Mouse (Mus musculus) CH12.LX (cell line): ENCODE measurements around the gene Ndufaf1. TPM values are rescaled to one million over a fixed set of nuclear protein-coding genes. Genes with fewer than 3 reads are reported as not detected.

ENCODE experiments used
- DNase-seq: peaks from one replicate; pipeline ENCODE4 v3.0.0-alpha.2; 2013; ENCODE audit errors: extremely low read depth
- H3K27ac ChIP-seq: 2 replicates; pipeline ENCODE4 v1.5.1; 2012; ENCODE audit warnings: low read depth, mild to moderate bottlenecking, control low read depth, moderate library complexity; ENCODE audit not compliant: insufficient read depth
- H3K27me3 ChIP-seq: replicated peaks from 2 replicates; pipeline ENCODE3; 2012; ENCODE audit warnings: inconsistent platforms
- H3K36me3 ChIP-seq, 2 experiments: replicated peaks in 1 of 2; 2 replicates each; pipeline versions ENCODE3 to v1.6.1; 2012; ENCODE audit warnings: inconsistent platforms in 1 of 2, low read length in 1 of 2, mild to moderate bottlenecking in 1 of 2, mixed read lengths in 1 of 2, moderate library complexity in 1 of 2; ENCODE audit not compliant: control insufficient read depth in 1 of 2, insufficient read depth in 1 of 2
- H3K4me1 ChIP-seq, 2 experiments: 2 replicates each; pipeline ENCODE4 v1.6.1; 2012; ENCODE audit warnings: inconsistent platforms in 1 of 2, moderate library complexity in 1 of 2; ENCODE audit not compliant: insufficient read depth in 2 of 2, control insufficient read depth in 1 of 2
- H3K4me2 ChIP-seq: 2 replicates; pipeline ENCODE4 v1.6.1; 2012; ENCODE audit warnings: low read depth, mild to moderate bottlenecking, control low read depth; ENCODE audit not compliant: poor library complexity, insufficient read depth, severe bottlenecking
- H3K4me3 ChIP-seq, 3 experiments: fragments of 150-350 bp in 1 of 3; sonication (generic) in 1 of 3; replicated peaks in 1 of 3; 2 replicates each; pipeline versions ENCODE3 to v1.5.1; 2011 to 2012; ENCODE audit warnings: low read depth in 2 of 3, low read length in 2 of 3, mild to moderate bottlenecking in 2 of 3, moderate library complexity in 2 of 3, control low read depth in 1 of 3, improper control_type of control experiment in 1 of 3, inconsistent platforms in 1 of 3, mixed read lengths in 1 of 3; ENCODE audit not compliant: poor library complexity in 1 of 3
- H3K79me2 ChIP-seq: replicated peaks from 2 replicates; pipeline ENCODE4 v1.6.1; 2012; ENCODE audit warnings: mild to moderate bottlenecking, moderate library complexity; ENCODE audit not compliant: control insufficient read depth, poor library complexity, insufficient read depth, severe bottlenecking; ENCODE audit errors: extremely low read depth
- H3K9ac ChIP-seq: 2 replicates; pipeline ENCODE4 v1.6.1; 2012; ENCODE audit warnings: low read depth, mild to moderate bottlenecking, control low read depth, moderate library complexity; ENCODE audit not compliant: insufficient read depth
- H3K9me3 ChIP-seq: replicated peaks from 2 replicates; pipeline ENCODE3; 2012; ENCODE audit warnings: low read length, inconsistent platforms, mixed read lengths
- CHD1 ChIP-seq: IDR thresholded peaks from 2 replicates; pipeline ENCODE4 v1.6.1; 2012; ENCODE audit warnings: low read depth, low read length, improper control_type of control experiment, inconsistent platforms
- E2F4 ChIP-seq: IDR thresholded peaks from 2 replicates; pipeline ENCODE4 v1.6.1; 2011; ENCODE audit warnings: low read depth, low read length, improper control_type of control experiment; ENCODE audit not compliant: insufficient replicate concordance
- ELF1 ChIP-seq: IDR thresholded peaks from 2 replicates; pipeline ENCODE4 v1.6.1; 2014; ENCODE audit warnings: low read depth, mild to moderate bottlenecking, inconsistent platforms, low read length, improper control_type of control experiment
- EP300 ChIP-seq: IDR thresholded peaks from 2 replicates; pipeline ENCODE4 v1.6.1; 2011; ENCODE audit warnings: low read length, improper control_type of control experiment
- ETS1 ChIP-seq: conservative IDR thresholded peaks from 2 replicates; pipeline ENCODE4 v1.6.1; 2012; ENCODE audit warnings: low read depth, mild to moderate bottlenecking, inconsistent platforms, low read length, improper control_type of control experiment, moderate library complexity
- GABPA ChIP-seq: IDR thresholded peaks from 2 replicates; pipeline ENCODE4 v1.6.1; 2012; ENCODE audit warnings: low read depth, low read length, improper control_type of control experiment, inconsistent platforms; ENCODE audit not compliant: insufficient replicate concordance
- HCFC1 ChIP-seq: IDR thresholded peaks from 2 replicates; pipeline ENCODE4 v1.6.1; 2012; ENCODE audit warnings: low read depth, mild to moderate bottlenecking, inconsistent platforms, low read length, improper control_type of control experiment
- IRF4 ChIP-seq: IDR thresholded peaks from 2 replicates; pipeline ENCODE4 v1.6.1; 2014; ENCODE audit warnings: low read depth, mild to moderate bottlenecking, inconsistent platforms, low read length, improper control_type of control experiment
- MAX ChIP-seq: IDR thresholded peaks from 2 replicates; pipeline ENCODE4 v1.6.1; 2011; ENCODE audit warnings: low read length, improper control_type of control experiment
- MAZ ChIP-seq: IDR thresholded peaks from 2 replicates; pipeline ENCODE4 v1.6.1; 2012; ENCODE audit warnings: low read depth, mild to moderate bottlenecking, inconsistent platforms, low read length, improper control_type of control experiment, moderate library complexity
- MEF2A ChIP-seq: IDR thresholded peaks from 2 replicates; pipeline ENCODE4 v1.6.1; 2014; ENCODE audit warnings: low read depth, mild to moderate bottlenecking, inconsistent platforms, low read length, improper control_type of control experiment, borderline replicate concordance
- MXI1 ChIP-seq: IDR thresholded peaks from 2 replicates; pipeline ENCODE4 v1.6.1; 2011; ENCODE audit warnings: mild to moderate bottlenecking, low read depth, low read length, improper control_type of control experiment
- NELFE ChIP-seq: IDR thresholded peaks from 2 replicates; pipeline ENCODE4 v1.6.1; 2011; ENCODE audit warnings: low read depth, low read length, improper control_type of control experiment
- NRF1 ChIP-seq: IDR thresholded peaks from 2 replicates; pipeline ENCODE4 v1.6.1; 2014; ENCODE audit warnings: low read depth, mild to moderate bottlenecking, inconsistent platforms, low read length, improper control_type of control experiment, moderate library complexity
- POLR2A ChIP-seq: IDR thresholded peaks from 2 replicates; pipeline ENCODE4 v1.6.1; 2011; ENCODE audit warnings: low read depth, mild to moderate bottlenecking, improper control_type of control experiment, low read length
- POLR2AphosphoS2 ChIP-seq: IDR thresholded peaks from 2 replicates; pipeline ENCODE4 v1.6.1; 2011; ENCODE audit warnings: low read depth, low read length, improper control_type of control experiment
- RAD21 ChIP-seq: IDR thresholded peaks from 2 replicates; pipeline ENCODE4 v1.6.1; 2011; ENCODE audit warnings: low read depth, mild to moderate bottlenecking, low read length, improper control_type of control experiment, moderate library complexity
- RCOR1 ChIP-seq: conservative IDR thresholded peaks from 2 replicates; pipeline ENCODE4 v1.6.1; 2012; ENCODE audit warnings: low read depth, mild to moderate bottlenecking, inconsistent platforms, low read length, improper control_type of control experiment
- SIN3A ChIP-seq: IDR thresholded peaks from 2 replicates; pipeline ENCODE4 v1.6.1; 2012; ENCODE audit warnings: low read length, improper control_type of control experiment, inconsistent platforms
- SMC3 ChIP-seq: IDR thresholded peaks from 2 replicates; pipeline ENCODE4 v1.6.1; 2011; ENCODE audit warnings: low read depth, low read length, improper control_type of control experiment
- TBP ChIP-seq: conservative IDR thresholded peaks from 2 replicates; pipeline ENCODE4 v1.6.1; 2011; ENCODE audit warnings: low read depth, low read length, improper control_type of control experiment
- TCF12 ChIP-seq: IDR thresholded peaks from 2 replicates; pipeline ENCODE4 v1.6.1; 2014; ENCODE audit warnings: low read depth, mild to moderate bottlenecking, inconsistent platforms, low read length, improper control_type of control experiment
- UBTF ChIP-seq: IDR thresholded peaks from 2 replicates; pipeline ENCODE4 v1.6.1; 2012; ENCODE audit warnings: low read depth, mild to moderate bottlenecking, inconsistent platforms, low read length, improper control_type of control experiment, moderate library complexity
- USF1 ChIP-seq: IDR thresholded peaks from 2 replicates; pipeline ENCODE4 v1.6.1; 2014; ENCODE audit warnings: low read depth, mild to moderate bottlenecking, inconsistent platforms, low read length, improper control_type of control experiment
- ZMIZ1 ChIP-seq: IDR thresholded peaks from 2 replicates; pipeline ENCODE4 v1.6.1; 2012; ENCODE audit warnings: low read depth, mild to moderate bottlenecking, inconsistent platforms, low read length, improper control_type of control experiment
- ZNF384 ChIP-seq: IDR thresholded peaks from 2 replicates; pipeline ENCODE4 v1.6.1; 2012; ENCODE audit warnings: low read depth, low read length, improper control_type of control experiment, inconsistent platforms
- dilution Hi-C: fragments of 300-500 bp; cut with MboI; formaldehyde crosslinking; loops from 2 replicates; pipeline ENCODE4 v1.14.3; 2020; ENCODE audit warnings: low sequenced_read_pairs; ENCODE audit not compliant: extremely low pct_unique_long_range_greater_than_20kb, extremely low pct_ligation_motif_present
- in situ Hi-C: fragments of 300-500 bp; cut with MboI; formaldehyde crosslinking; loops from 3 replicates; pipeline ENCODE4 v1.14.3; 2019; ENCODE audit warnings: low sequenced_read_pairs, low pct_ligation_motif_present, low pct_unique_long_range_greater_than_20kb, mixed read lengths
- polyA plus RNA-seq: library from polyadenylated mRNA; unstranded; fragments of >175 nt; gene quantifications from 2 replicates; pipeline ENCODE4 v1.2.1, GENCODE M21; 2012; ENCODE audit warnings: low read depth; ENCODE audit not compliant: insufficient read length
- total RNA-seq, 2 experiments: library from RNA; depleted of rRNA; stranded (reverse); fragments of 300-350 nt in 1 of 2; fragments of >200 nt in 1 of 2; gene quantifications; 2 replicates each; pipeline ENCODE4 v1.2.3; 2012 to 2014

Ndufaf1 gene
- total and polyA plus RNA-seq, 3 experiments, result 25.1 to 53.6 (median 35.6) TPM

DNA sequence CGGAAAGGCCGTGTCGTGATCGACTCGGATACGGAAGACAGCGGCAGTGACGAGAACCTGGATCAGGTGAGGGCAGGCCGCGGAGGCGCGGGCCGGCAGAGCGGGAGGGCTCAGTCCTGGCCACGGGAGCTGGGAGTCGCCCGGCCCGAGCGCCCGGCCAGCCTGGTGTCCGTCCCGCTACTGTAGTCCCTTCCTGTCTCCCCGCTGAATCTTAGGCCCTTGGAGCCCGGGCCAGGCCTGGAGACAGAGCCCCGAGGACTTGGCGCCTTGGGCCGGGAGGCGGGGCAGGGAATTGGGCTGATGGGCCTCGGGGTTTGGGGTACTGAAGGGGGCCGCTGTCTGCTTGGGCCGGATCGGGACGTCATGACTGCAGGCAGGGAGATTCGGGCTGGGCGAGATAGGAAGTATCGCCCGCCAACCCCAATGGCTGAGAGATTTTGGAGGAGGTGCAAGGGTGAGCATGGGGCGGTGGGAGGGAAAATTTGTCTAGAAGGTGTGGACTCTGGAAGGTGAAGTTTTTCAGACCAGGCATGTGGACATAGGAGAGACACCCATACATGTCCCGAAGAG lies 12.7 kb upstream of the Ndufaf1 start:
- Histone ChIP-seq H3K36me3 (peaks cover 0 to 16% of the 10 kb centered on the region in 2 experiments), H3K4me2 (peak overlapping the region; percentile 86), H3K79me2 (peaks cover 29% of the 10 kb centered on the region), H3K9ac (peak overlapping the region; percentile 91), H3K9me3 (no peaks in the 10 kb centered on the region), H3K4me3 (peak overlapping the region; percentile 75 to 95 (median 87)), H3K4me1 (peaks cover 0 to 21% of the 10 kb centered on the region in 2 experiments; a peak in 1 of 4 replicates), H3K27ac (peak overlapping the region; percentile 15; the same call in 1 of the 2 replicates), H3K27me3 (peaks cover 10% of the 10 kb centered on the region)
- TF ChIP-seq UBTF, result peak; percentile 63; the same call in 1 of the 2 replicates
- TF ChIP-seq CHD1, result no peak
- TF ChIP-seq MXI1, result no peak
- DNase-seq, result peak; percentile 39
- dilution Hi-C loops, result no loop called here
- in situ Hi-C loops, result no loop called here

DNA sequence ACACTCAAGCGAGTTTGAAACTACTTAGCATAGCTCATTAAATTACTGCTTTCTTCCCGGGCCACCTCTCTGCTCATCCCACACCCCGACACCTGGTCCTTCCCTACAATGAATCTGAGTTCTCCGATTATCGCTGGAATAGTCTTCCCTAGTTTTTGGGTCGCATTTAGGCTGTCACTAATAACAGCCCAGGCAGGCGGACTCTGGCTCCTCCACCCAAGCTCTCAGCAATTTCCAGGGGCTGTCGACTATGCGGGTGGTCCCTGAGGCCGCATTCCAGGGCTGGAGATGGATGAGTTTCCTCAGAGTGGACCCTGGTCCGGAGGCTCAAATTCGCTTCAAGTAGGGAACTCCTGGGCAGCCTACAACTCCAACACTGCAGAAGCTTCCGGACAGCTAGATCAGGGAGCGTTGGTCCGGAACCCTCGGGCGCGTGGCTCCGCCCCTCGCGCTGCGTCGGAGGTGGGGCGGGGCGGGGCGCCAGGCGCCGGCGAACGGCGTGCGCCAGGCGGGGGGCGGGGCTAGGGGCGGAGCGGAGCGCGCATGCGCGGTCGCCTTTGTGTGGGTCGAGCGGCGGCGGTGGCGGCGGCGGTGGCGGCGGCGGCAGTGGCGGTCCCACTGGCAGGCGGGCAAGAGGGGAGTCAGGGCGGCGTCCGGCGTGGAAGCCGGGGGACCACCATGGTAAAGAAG lies 12.0 kb upstream of the Ndufaf1 start, which contains the start of gene Rtf1:
Gene Rtf1 (plus strand): TSS at position 544 of the 690 bp plus-strand sequence.
- Histone ChIP-seq H3K4me2 (peak within 1 kb of the TSS; percentile 95), H3K4me3 (peak within 1 kb of the TSS; percentile 75 to 95 (median 87)), H3K79me2 (peaks cover 28% of the 10 kb centered on the region), H3K4me1 (peaks cover 0 to 21% of the 10 kb centered on the region in 2 experiments; a peak in 1 of 4 replicates)
- dilution Hi-C loops, result no loop called here
- peak; percentile 80 for DNase-seq
- in situ Hi-C loops, result no loop called here
- peak; percentile 98 for TF ChIP-seq POLR2A
- TF ChIP-seq ZNF384, result no peak
- TF ChIP-seq RAD21, result no peak
- TF ChIP-seq SIN3A, result peak; percentile 22
- TF ChIP-seq ZMIZ1, result peak; percentile 91
- TF ChIP-seq USF1, result no peak
- no peak for TF ChIP-seq SMC3
- TF ChIP-seq ETS1, result no peak
- TF ChIP-seq MXI1, result 0 out of 2 replicates have a peak, but pooled peaks have one; percentile 49
- peak; percentile 83; the same call in 1 of the 2 replicates for TF ChIP-seq TCF12
- no peak for TF ChIP-seq GABPA
- peak; percentile 83; the same call in 1 of the 2 replicates for TF ChIP-seq POLR2AphosphoS2
- no peak for TF ChIP-seq EP300
- no peak for TF ChIP-seq RCOR1
- no peak for TF ChIP-seq MEF2A
- TF ChIP-seq NELFE, result peak; percentile 93
- TF ChIP-seq MAZ, result 0 out of 2 replicates have a peak, but pooled peaks have one; percentile 28
- peak; percentile 73 for TF ChIP-seq ELF1
- TF ChIP-seq NRF1, result peak; percentile 80
- TF ChIP-seq E2F4, result no peak
- TF ChIP-seq IRF4, result 0 out of 2 replicates have a peak, but pooled peaks have one; percentile 4
- peak; percentile 23 for TF ChIP-seq HCFC1
- TF ChIP-seq MAX, result no peak
- 0 out of 2 replicates have a peak, but pooled peaks have one; percentile 59 for TF ChIP-seq TBP
- TF ChIP-seq, all 38 proteins: peak for 13
- Histone ChIP-seq H3K9ac (peak within 1 kb of the TSS; percentile 91), H3K27me3 (peaks cover 10% of the 10 kb centered on the region), H3K27ac (peak within 1 kb of the TSS; percentile 15; the same call in 1 of the 2 replicates), H3K36me3 (peaks cover 0 to 13% of the 10 kb centered on the region in 2 experiments), H3K9me3 (no peaks in the 10 kb centered on the region)
